Mouse (Mus musculus) neural tube, embryonic 12.5 days (tissue): ENCODE measurements around the gene Kirrel. TPM values are rescaled to one million over a fixed set of nuclear protein-coding genes. Genes with fewer than 3 reads are reported as not detected.
"Not testable (repeated sequence)": the region's sequence is repeated elsewhere in the genome, so short reads cannot be mapped to it uniquely, and the experiment has no call there.

Experiments
- ATAC-seq: fragments of 200-750 bp; cut with Nextera tagmentation; 2 replicates; pipeline ENCODE4 v1.8.0; 2017; ENCODE audit warnings: low read depth, mild to moderate bottlenecking, moderate TSS enrichment, moderate library complexity; ENCODE audit not compliant: low FRiP score
- H3K27ac ChIP-seq: fragments of 300-500 bp; sonication (generic); 2 replicates; pipeline ENCODE4 v1.5.1; 2016
- H3K27me3 ChIP-seq: fragments of 300-500 bp; sonication (generic); replicated peaks from 2 replicates; pipeline ENCODE4 v1.6.1; 2016; ENCODE audit warnings: mild to moderate bottlenecking
- H3K36me3 ChIP-seq: fragments of 300-500 bp; sonication (generic); 2 replicates; pipeline ENCODE4 v1.6.1; 2016; ENCODE audit warnings: mild to moderate bottlenecking
- H3K4me1 ChIP-seq: fragments of 300-500 bp; sonication (generic); 2 replicates; pipeline ENCODE4 v1.6.1; 2016
- H3K4me2 ChIP-seq: fragments of 300-500 bp; sonication (generic); replicated peaks from 2 replicates; pipeline ENCODE4 v1.6.1; 2016; ENCODE audit warnings: mild to moderate bottlenecking
- H3K4me3 ChIP-seq: fragments of 300-500 bp; sonication (generic); 2 replicates; pipeline ENCODE4 v1.5.1; 2016
- H3K9ac ChIP-seq: fragments of 300-500 bp; sonication (generic); 2 replicates; pipeline ENCODE4 v1.6.1; 2016; ENCODE audit warnings: mild to moderate bottlenecking
- H3K9me3 ChIP-seq: fragments of 300-500 bp; sonication (generic); 2 replicates; pipeline ENCODE4 v1.6.1; 2016; ENCODE audit warnings: mild to moderate bottlenecking
- WGBS: fragments of 180-500 bp; shearing (Covaris S2); methylation state at CpG from one replicate; pipeline ENCODE4 v1.1.7; 2016; 5-methylcytosine and 5-hydroxymethylcytosine counted together
- polyA plus RNA-seq: library from polyadenylated mRNA; unstranded; fragments of >200 nt; fragmentation: Nextera tagmentation; extraction: Ambion mirVana; gene quantifications from 2 replicates; pipeline ENCODE4 v1.2.1, GENCODE M21; 2016

Gene Kirrel
- polyA plus RNA-seq, 1 experiment from 2014 or later: 13.2 TPM

DNA sequence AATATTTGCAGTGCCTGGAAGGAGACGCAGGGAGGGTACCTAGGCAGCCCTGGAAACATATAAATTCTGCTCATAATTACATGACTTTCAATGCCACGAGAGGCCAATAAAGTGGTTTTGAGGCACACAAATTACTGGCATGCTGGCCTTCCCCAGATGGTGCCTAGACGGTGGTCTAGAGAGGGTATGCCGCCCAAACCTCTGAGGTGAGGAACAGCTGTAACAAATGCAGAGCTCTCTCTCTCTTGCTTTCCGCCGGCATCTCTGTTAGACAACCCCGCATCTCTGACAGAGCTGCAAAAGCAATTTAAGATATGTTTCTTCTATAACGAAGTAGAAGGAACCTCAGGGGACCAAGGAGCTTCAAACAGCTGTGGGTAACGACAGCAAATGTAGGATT lies 56.3 kb downstream of the Kirrel start:
- Histone ChIP-seq H3K27ac (no peak overlapping the region), H3K4me3 (no peak overlapping the region), H3K9me3 (no peaks in the 10 kb centered on the region), H3K9ac (no peak overlapping the region), H3K4me2 (no peak overlapping the region), H3K36me3 (peaks cover 7% of the 10 kb centered on the region; the same call in 1 of the 2 replicates), H3K4me1 (peaks cover 12% of the 10 kb centered on the region), H3K27me3 (no peaks in the 10 kb centered on the region)
- no peak for ATAC-seq
- WGBS: 58% methylated on average over 9 of the region's 9 CpGs

DNA sequence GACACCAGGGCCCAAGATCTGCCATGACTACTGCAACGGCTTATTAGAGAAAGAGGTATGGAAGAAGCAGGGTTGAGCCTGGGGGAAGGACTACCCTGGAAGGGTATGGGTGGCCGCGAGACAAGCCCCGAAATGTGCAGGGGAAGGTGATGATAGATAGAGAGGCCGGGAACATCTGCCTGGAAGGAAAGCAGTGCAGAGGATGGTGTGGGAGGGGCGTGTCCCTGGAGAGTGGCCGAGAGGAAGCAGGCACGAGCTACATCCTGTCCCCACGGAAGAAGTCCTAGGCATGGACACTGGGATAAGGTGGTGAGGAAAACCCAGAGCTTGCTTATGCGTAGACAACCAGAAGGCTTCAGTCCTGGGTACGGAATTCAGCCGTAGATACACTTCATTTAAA lies 56.9 kb downstream of the Kirrel start:
- ATAC-seq: no peak
- Histone ChIP-seq H3K4me2 (no peak overlapping the region), H3K9ac (no peak overlapping the region), H3K27ac (no peak overlapping the region), H3K27me3 (no peaks in the 10 kb centered on the region), H3K4me1 (peaks cover 12% of the 10 kb centered on the region), H3K9me3 (no peaks in the 10 kb centered on the region), H3K4me3 (no peak overlapping the region), H3K36me3 (peaks cover 7% of the 10 kb centered on the region; the same call in 1 of the 2 replicates)
- WGBS: 86% methylated on average over 12 of the region's 12 CpGs

DNA sequence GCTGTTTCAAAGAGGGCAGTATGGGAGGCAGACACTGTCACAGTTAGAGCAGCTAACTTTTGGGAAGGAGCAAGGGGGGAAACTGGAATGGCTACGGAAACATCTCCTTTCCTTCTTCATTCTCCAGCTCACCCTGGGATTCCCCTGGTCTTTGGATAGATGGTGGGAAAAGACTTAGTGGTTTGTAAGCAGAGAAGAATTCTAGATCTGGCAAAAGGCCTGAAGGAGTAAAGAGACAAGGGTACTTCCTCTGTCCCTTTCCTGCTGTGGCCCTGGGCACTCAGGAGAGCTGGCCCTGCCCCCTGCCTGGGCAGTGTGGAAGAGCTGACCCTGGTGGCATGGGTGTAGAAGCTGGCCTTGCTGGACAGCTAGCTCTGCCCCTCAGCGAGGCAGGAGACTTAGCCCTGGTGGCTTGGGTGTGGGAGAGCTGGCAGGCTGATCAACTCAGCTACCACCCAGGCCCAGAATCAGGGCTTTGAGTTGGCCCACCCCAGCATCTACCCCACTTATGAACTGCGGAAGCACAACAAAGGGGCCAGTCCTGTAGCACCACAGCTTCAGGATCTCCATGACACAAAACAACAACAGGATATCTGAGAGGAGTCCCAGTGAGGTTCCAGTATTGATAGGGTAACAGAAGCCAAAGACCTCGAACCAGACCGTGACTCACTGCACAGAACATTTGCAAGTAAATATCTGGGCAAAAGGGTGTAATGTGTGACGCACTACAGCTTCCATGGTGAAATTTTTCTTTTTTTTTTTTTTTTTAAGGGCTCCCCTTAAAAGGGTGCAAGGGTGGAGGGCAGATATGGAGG lies 58.6 kb downstream of the Kirrel start:
- no peaks in the 10 kb centered on the region for H3K9me3 ChIP-seq
- no peak overlapping the region for H3K9ac ChIP-seq
- no peak overlapping the region for H3K4me2 ChIP-seq
- H3K27me3 ChIP-seq: no peaks in the 10 kb centered on the region
- H3K36me3 ChIP-seq: peaks cover 2% of the 10 kb centered on the region; the same call in 1 of the 2 replicates
- peaks cover 12% of the 10 kb centered on the region for H3K4me1 ChIP-seq
- no peak overlapping the region for H3K27ac ChIP-seq
- no peak overlapping the region for H3K4me3 ChIP-seq
- ATAC-seq: no peak
- 87% methylated on average over 6 of the region's 6 CpGs for WGBS

DNA sequence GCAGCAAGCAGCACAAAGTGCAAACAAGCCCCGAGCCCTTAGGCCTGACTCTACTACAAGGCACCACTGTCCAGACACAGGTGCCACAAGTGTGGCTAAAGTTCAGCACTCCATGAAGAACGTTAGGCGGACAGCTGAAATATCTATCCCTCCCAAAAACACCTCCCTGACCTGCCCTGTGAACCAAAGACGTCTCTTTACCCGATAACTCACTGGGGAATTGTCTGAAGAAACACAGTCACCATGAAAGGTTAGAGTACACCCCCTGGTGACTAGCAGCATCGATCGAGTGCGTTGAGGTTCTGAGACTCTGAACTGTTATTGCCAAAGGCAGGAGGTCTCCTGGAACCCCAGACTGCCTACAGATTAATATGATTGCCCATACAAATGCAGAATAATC lies 59.3 kb downstream of the Kirrel start:
- 78% methylated on average over 8 of the region's 8 CpGs for WGBS
- H3K36me3 ChIP-seq: no peaks in the 10 kb centered on the region
- H3K27ac ChIP-seq: no peak overlapping the region
- peaks cover 12% of the 10 kb centered on the region for H3K4me1 ChIP-seq
- no peaks in the 10 kb centered on the region for H3K9me3 ChIP-seq
- H3K4me2 ChIP-seq: no peak overlapping the region
- ATAC-seq: no peak
- H3K27me3 ChIP-seq: no peaks in the 10 kb centered on the region
- no peak overlapping the region for H3K4me3 ChIP-seq
- no peak overlapping the region for H3K9ac ChIP-seq

DNA sequence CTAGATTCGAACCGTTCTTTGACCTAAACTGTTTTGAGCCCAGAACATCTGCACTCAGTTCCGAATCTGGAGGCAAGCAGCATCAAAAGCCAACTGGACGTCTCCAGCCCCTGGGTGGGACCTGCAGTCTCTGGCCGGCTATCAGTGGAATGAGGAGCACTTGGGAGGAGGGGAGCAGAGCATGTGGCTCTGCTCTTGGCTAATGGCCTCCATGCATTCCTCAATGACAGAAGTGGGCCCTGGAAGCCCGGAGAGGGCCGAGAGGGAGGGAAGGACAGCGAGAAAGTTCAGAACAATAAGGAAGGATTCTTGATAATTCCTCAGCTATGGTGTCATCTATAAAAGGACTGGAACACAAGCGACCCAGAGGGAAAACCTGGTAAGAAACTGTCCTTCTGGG lies 59.7 kb downstream of the Kirrel start:
- Histone ChIP-seq H3K36me3 (no peaks in the 10 kb centered on the region), H3K9ac (no peak overlapping the region), H3K4me2 (no peak overlapping the region), H3K27me3 (no peaks in the 10 kb centered on the region), H3K4me3 (no peak overlapping the region), H3K27ac (no peak overlapping the region), H3K9me3 (no peaks in the 10 kb centered on the region), H3K4me1 (peaks cover 12% of the 10 kb centered on the region)
- no peak for ATAC-seq
- 79% methylated on average over 9 of the region's 9 CpGs for WGBS

DNA sequence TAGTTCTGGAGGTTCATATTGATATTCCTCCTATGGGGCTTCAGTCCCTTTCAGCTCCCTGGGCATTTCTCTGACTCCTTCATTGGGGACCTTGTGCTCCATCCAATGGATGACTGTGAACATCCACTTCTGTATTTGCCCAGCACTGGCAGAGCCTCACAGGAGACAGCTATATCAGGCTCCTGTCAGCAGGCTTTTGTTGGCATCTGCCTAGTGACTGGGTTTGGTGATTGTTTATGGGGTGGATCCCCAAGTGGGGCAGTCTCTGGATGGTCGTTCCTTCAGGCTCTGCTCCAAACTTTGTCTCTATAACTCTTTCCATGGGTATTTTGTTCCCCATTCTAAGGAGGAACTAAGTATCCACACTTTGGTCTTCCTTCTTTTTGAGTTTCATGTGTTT lies 60.7 kb downstream of the Kirrel start:
- not testable (repeated sequence) for H3K4me2 ChIP-seq, H3K4me1 ChIP-seq, H3K27me3 ChIP-seq, ATAC-seq, H3K9ac ChIP-seq, H3K36me3 ChIP-seq, H3K9me3 ChIP-seq, H3K27ac ChIP-seq, H3K4me3 ChIP-seq
- 89% methylated on average over 1 of the region's 1 CpGs for WGBS

DNA sequence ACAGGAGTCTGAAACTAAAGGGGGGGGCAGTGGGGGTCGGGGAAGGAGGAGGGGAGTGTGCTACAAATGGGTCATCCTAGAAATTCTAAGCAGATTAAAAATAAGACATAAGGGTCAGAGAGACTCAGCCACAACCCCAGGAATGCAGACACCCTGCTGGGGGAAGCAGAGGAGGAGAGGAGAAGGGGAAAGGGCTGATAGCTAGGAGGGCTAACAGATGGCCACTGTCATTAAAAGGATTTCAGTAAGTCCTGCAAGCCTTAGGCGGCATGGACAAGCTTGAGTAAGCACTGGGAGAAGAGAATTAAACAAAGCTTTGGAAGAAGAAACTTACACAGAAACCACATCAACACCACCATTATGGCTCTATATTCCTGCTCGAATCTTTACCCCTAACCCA lies 62.3 kb downstream of the Kirrel start:
- H3K9me3 ChIP-seq: no peaks in the 10 kb centered on the region
- peaks cover 4% of the 10 kb centered on the region; the same call in 1 of the 2 replicates for H3K4me1 ChIP-seq
- no peak for ATAC-seq
- H3K27me3 ChIP-seq: no peaks in the 10 kb centered on the region
- no peak overlapping the region for H3K27ac ChIP-seq
- no peak overlapping the region for H3K9ac ChIP-seq
- 82% methylated on average over 3 of the region's 3 CpGs for WGBS
- no peaks in the 10 kb centered on the region for H3K36me3 ChIP-seq
- no peak overlapping the region for H3K4me2 ChIP-seq
- H3K4me3 ChIP-seq: no peak overlapping the region

DNA sequence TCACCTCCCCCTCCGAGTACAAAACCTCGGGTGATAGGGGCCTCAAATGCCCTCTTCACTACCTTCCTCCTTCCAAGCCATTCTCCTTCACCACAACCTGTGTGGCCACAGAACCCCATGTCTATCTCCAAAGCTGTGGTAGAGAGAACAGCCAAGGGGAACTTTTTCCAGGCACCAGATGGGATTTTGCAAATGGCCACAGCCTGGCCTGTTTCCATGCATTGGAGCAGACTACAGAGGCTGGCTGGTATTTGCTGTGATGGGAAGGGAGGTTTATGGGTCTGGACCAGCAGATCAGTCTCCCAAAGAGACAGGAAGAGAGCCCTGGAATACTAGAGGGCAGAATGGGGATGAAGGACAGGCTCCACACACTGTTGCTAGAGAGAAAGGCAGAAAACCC lies 69.7 kb downstream of the Kirrel start:
- H3K9me3 ChIP-seq: no peaks in the 10 kb centered on the region
- H3K36me3 ChIP-seq: no peaks in the 10 kb centered on the region
- H3K9ac ChIP-seq: no peak overlapping the region
- H3K27ac ChIP-seq: no peak overlapping the region
- no peak overlapping the region for H3K4me2 ChIP-seq
- no peak for ATAC-seq
- H3K27me3 ChIP-seq: no peaks in the 10 kb centered on the region
- H3K4me1 ChIP-seq: peaks cover 20% of the 10 kb centered on the region
- WGBS: 76% methylated on average over 2 of the region's 2 CpGs
- H3K4me3 ChIP-seq: no peak overlapping the region

DNA sequence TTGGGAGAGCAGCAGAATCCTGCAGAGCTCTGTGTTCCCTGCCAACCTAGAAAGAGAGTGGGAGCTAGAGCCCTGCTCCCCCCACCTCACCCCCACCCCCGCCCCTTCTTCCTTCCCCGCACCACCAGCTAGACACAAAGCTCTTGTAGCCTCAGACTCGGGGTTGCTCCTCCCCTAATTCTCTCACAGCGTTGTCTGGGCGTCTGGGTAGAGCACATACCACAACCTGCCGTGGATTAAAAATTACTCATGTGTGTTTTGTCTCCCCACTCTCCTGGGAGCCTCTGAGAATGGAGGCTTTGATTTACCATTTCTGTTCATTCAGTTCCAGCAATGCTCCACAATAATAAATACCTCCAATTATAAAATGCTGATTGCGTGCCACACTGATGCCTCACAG lies 72.2 kb downstream of the Kirrel start:
- Histone ChIP-seq H3K27me3 (no peaks in the 10 kb centered on the region), H3K4me1 (peaks cover 33% of the 10 kb centered on the region), H3K4me3 (no peak overlapping the region), H3K27ac (no peak overlapping the region), H3K36me3 (0 out of 2 replicates have a peak, but pooled peaks cover 4% of the 10 kb centered on the region), H3K9me3 (no peaks in the 10 kb centered on the region), H3K4me2 (no peak overlapping the region), H3K9ac (no peak overlapping the region)
- 36% methylated on average over 7 of the region's 7 CpGs for WGBS
- ATAC-seq: no peak

DNA sequence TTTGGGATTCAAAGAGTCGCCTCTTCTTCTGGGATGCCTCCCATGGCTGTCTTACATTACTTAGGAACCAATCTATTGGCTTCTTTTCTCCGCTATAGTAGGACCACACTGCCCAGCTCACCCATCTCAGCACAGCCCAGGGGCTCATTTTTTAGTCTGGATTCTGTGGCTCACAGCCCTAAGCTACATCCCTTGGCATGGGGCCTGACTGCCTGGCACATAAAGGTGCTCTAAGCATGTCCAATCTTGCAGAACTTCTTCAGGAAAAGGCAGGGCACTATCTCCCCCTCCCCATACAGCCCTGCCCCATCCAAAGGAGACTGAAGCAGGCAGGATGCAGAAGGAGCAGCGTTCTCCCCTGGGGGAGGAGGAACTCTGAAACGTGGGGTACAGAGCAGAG lies 73.6 kb downstream of the Kirrel start:
- Histone ChIP-seq H3K9me3 (no peaks in the 10 kb centered on the region), H3K4me1 (peaks cover 33% of the 10 kb centered on the region), H3K9ac (no peak overlapping the region), H3K4me2 (no peak overlapping the region), H3K27ac (no peak overlapping the region), H3K4me3 (no peak overlapping the region), H3K36me3 (0 out of 2 replicates have a peak, but pooled peaks cover 5% of the 10 kb centered on the region), H3K27me3 (no peaks in the 10 kb centered on the region)
- 89% methylated on average over 4 of the region's 4 CpGs for WGBS
- no peak for ATAC-seq

DNA sequence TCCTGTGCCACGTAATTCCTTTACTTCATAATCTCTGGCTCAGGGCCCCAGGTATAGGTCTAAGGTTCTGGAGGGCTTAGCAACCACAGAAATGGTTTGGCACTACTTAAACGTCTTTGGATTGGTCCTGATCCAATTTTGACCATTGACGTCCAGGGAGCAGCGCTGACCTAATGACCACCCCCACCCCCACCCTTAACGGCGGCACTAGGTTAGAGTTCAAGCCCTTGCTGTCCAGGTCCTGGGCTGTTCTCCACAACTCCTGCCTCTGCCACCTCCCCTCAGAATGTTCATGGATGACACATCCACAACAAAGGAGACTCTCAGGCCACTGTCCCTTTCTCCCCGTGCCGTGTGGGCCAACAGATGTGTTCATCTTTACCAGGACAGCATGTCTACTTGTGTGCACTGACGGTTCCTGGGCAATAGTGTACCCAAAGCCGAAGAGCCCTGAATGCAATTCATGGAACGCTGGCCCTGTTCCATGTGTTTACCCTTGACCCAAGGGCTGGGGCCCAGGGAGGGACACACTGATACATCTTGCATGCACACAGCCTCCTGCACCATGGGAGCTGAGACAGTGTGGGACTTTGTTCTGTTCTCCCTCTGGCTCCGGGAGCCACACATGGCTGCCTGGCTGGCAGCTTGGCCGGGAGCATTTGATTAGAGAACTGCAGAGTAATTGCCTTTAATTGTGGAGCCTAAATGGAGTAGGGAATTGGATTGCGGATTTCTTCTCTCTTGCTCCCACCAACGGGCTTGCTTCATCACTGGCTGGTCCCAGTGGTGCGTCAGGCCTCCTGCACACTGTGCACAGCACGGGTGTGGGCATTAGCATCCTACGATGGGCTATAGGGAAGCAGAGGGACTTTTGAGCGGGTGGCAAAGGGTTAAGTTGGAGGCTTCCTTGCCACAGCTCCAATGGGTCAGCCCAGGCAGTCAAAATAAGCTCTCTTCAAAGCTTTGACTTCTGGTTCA lies 76.3 kb downstream of the Kirrel start:
- ATAC-seq: no peak
- H3K27me3 ChIP-seq: no peaks in the 10 kb centered on the region
- H3K36me3 ChIP-seq: peaks cover 12% of the 10 kb centered on the region; the same call in 1 of the 2 replicates
- H3K4me3 ChIP-seq: no peak overlapping the region
- H3K4me2 ChIP-seq: no peak overlapping the region
- no peak overlapping the region for H3K27ac ChIP-seq
- no peak overlapping the region for H3K9ac ChIP-seq
- WGBS: 71% methylated on average over 19 of the region's 19 CpGs
- H3K4me1 ChIP-seq: peaks cover 26% of the 10 kb centered on the region
- no peaks in the 10 kb centered on the region for H3K9me3 ChIP-seq

DNA sequence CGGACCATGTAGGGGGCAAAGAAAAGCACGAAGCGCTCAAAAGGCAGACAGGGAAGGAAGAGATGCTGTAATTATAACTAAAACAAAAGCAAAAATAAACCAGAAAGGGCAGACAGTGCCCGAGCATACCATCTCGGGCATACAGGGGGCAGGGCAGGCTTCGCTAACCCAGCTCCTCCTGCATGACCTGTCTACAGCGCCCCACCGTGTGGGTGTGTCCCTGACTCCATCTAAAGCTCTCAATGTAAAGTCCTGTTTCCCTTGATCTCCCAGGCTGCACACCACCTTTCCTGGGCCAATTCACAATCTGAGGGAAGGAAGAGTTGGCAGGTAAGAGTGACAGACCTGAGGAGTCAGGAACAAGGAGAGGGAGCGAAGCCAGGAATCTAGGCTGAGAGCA lies 77.3 kb downstream of the Kirrel start:
- Histone ChIP-seq H3K9ac (no peak overlapping the region), H3K4me1 (peaks cover 16% of the 10 kb centered on the region), H3K27ac (no peak overlapping the region), H3K4me2 (no peak overlapping the region), H3K36me3 (peaks cover 16% of the 10 kb centered on the region; the same call in 1 of the 2 replicates), H3K4me3 (no peak overlapping the region), H3K27me3 (no peaks in the 10 kb centered on the region), H3K9me3 (no peaks in the 10 kb centered on the region)
- WGBS: 98% methylated on average over 9 of the region's 9 CpGs
- no peak for ATAC-seq
